Mouse (Mus musculus): ENCODE measurements around the gene Stmn3.
A peak's percentile ranks its signal among the peaks of the same experiment; 100 is the strongest.

Gene Stmn3

GRCm38 (mm10) chr2:181314080-181314810 is at the start of gene Stmn3:
TSS of gene Stmn3 (minus strand) at chr2:181314500.
- peak; percentile 70 to 82 for DNase-seq (ENCODE audit: low spot score in 2 of 2)

DNA sequence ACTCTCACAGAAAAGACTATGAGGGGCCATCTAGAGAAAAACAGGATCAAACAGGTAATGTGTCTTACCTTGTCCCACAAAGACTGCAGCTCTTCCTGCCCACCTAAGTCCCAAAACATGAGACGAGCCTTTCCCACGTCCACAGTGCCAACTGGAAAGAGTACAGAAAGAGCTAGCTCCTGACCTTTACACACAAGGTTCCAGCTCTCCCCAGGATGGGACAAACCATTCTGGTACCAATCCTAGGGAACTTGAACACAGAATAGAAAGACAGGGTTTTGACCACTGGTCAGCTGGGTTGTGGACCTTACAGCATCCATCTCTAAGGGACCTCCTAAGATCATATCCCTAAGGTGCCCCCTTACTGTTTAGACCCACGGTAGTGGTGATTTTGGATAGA is 49.6 kb upstream of the Stmn3 start:
- no peak for DNase-seq (ENCODE audit: low spot score in 2 of 2)

- DNase-seq (ENCODE audit: low spot score in 2 of 2) = no peak
Observed at GRCm38 (mm10) chr2:181356780-181357179, 42.5 kb upstream of the Stmn3 start.

DNA sequence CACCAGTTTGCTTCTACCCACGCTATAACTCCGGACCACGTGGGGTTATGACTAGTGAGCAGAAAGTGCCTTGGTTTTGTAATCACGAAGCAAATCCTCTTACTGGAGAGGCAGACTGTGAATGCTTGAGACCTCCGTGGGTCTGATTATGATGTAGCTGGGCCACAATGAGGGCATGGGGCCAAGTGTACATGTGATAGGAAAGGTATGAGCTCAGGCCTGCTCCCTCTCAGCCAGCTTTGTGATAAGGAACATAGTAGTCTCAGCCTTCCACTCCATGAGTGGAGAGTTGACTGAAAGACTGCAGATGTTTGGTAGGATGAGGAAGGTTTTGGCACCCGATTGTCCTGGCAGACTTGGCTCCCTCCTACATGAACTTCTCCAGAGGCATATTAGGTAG is 28.5 kb upstream of the Stmn3 start:
- no peak for DNase-seq (ENCODE audit: low spot score in 2 of 2)

- no peak for DNase-seq (ENCODE audit: low spot score in 2 of 2)
Observed at GRCm38 (mm10) chr2:181340426-181340825, 26.1 kb upstream of the Stmn3 start.

- peak; percentile 58 to 83 for DNase-seq (ENCODE audit: low spot score in 2 of 2)
Observed at GRCm38 (mm10) chr2:181334023-181334422, 19.7 kb upstream of the Stmn3 start.

DNA sequence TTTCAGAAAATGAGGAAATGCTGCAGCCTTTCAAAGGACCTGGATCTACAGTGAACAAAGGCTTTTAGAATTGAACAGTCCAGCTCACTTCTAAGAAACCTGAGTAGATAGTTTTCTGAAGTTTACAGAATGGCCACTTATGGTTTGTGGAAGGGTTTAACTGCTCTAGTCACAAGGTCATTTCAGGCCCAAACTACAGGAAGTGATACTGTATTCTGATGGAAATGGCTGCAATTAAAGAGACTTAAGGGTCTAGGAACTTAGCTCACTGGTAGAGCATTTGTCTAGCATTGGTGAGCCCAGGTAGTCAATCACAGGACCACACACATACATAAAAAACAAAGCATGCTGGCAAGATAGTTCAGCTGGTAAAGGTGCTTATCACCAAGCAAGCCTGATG is 18.2 kb upstream of the Stmn3 start:
- DNase-seq (ENCODE audit: low spot score in 2 of 2) = no peak

- no peak for DNase-seq (ENCODE audit: low spot score in 2 of 2)
Observed at GRCm38 (mm10) chr2:181326098-181326497, 11.8 kb upstream of the Stmn3 start.

GRCm38 (mm10) chr2:181322136-181322535 is 7.8 kb upstream of the Stmn3 start:
- DNase-seq (ENCODE audit: low spot score in 2 of 2) = no peak

- DNase-seq (ENCODE audit: low spot score in 2 of 2) = no peak
Observed at GRCm38 (mm10) chr2:181320103-181320499, 5.8 kb upstream of the Stmn3 start.

DNA sequence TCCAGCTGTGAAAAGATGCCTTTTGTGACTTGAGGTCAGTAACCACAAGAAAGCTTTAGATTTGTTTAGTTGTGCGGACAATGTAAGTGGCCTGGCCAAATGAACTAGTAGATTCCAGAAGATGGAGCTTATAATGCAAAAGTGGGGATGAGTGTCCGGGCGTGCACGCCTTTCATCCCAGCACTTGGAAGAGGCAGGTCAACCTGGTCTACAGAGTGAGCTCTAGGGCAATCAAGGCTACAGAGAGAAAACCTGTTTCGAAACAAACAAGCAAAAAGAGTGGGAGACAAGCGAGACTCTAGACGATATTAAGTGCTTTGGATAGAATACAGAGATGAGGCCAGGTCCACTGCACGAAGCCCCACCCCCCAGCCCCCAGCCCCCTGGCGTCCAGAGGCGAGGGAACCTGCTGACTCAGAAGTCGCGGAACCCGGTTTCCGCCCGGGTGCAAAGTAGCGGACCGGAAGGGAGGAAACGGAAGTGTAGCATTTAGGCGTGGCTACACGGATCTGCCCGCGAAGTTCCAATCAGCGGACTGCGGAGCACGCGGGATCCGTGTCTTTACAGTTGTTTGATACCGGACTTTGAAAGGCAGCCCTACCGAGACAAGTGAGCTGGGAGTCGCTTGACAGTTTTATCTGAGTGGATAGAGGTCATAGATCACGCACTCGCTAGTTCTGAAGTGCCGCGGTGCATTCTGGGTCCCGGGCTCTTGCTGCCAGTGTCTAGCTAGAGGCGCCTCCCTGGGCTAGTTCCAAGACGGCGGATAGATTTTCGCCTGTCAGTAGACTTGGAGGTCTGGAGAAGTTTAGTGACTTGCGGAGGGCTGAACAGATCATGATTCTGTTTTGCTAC is 5.2 kb upstream of the Stmn3 start, which contains the start of gene Rtel1:
Gene Rtel1, plus strand, starts transcription at position 492 of the 855 bp plus-strand sequence.
- DNase-seq (ENCODE audit: low spot score in 2 of 2) = peak; percentile 80 to 85

GRCm38 (mm10) chr2:181313344-181314079 is 788 bp downstream of the Stmn3 start:
- DNase-seq (ENCODE audit: low spot score in 2 of 2) = peak in 1 of 2 experiments; percentile 51

DNA sequence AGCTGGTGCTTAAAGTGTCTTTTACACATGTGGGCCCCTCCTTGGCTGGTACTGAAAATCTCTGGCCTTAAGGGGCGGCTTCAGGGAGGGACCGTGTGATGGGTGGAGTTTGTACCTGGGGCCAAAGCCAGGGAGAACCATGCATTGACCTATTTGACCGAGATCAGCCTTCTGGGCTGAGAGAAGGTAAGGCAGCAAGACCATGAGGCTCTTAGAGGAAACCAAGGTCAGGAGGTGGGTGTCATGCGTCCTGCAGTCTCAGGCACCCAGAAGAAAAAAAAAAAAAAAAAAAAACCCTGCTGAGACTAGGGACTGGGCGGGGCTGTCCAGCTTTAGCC is 1.3 kb downstream of the Stmn3 start:
- DNase-seq (ENCODE audit: low spot score in 2 of 2) = no peak

GRCm38 (mm10) chr2:181312435-181312834 is 1.9 kb downstream of the Stmn3 start:
- DNase-seq (ENCODE audit: low spot score in 2 of 2) = no peak

- peak in 1 of 2 experiments; percentile 64 for DNase-seq (ENCODE audit: low spot score in 2 of 2)
Observed at GRCm38 (mm10) chr2:181307144-181307804, 7.0 kb downstream of the Stmn3 start.

DNA sequence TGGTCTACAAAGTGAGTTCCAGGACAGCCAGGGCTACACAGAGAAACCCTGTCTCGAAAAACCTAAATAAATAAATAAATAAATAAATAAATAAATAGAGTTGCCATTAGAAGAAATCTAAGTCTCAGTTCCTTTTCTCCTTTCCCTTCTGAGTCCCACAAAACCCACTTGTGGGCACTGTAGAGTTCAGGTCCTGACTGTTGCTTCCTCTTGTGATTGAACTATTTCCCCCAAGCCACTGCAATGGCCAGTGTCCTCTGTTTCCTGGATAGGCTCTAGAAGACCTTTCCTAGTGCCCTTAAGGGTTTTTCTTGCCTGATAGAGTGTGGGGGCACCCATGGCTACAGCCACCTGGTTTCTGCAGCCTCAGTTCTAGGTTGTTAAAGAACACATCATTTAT is 9.4 kb downstream of the Stmn3 start:
- DNase-seq (ENCODE audit: low spot score in 2 of 2) = no peak

GRCm38 (mm10) chr2:181302041-181302440 is 12.3 kb downstream of the Stmn3 start:
- no peak for DNase-seq (ENCODE audit: low spot score in 2 of 2)

GRCm38 (mm10) chr2:181290937-181291336 is 23.4 kb downstream of the Stmn3 start:
- DNase-seq (ENCODE audit: low spot score in 2 of 2) = no peak

DNA sequence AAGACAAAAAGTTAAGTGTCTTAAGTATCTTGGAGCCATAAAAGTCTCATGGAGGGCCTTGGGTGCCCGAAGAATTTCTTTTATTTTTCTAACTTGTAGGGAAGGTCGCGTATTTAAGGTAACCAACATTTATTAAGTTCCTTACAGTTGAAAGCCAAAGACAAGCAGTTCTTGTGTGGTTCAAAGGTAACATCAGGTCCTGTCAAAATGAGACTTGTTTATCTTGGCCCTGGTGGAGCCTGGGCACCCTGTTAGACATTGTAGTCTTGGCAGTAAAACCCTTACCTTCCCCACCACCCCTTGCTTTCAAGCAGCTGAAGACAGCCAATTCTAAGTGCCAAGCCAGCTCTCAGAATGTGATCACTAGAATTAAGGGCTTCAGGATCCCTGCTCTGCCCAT is 25.6 kb downstream of the Stmn3 start:
- no peak for DNase-seq (ENCODE audit: low spot score in 2 of 2)

DNA sequence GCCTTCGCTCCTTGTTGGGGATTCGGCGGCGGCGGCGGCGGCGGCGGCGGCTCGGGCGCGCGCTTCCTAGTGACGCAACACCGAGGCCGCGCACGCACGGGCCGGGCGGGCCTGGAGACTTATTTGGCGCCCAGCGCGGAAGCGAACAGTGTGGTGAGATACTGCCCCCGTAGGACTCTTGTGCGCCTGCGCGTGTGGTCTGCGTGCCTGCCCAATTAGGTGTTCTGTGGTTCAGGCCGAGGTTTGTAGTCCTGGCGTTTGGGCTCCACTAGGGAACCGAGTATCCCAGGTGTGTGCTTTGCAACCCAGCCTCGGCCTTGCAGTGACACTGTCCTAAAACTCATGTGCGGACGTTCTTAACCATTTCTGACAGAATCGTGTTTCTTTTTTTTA is 26.3 kb downstream of the Stmn3 start, which contains the start of gene Gmeb2:
Gene Gmeb2, minus strand, starts transcription at position 78 of the 393 bp plus-strand sequence.
- DNase-seq (ENCODE audit: low spot score in 2 of 2) = peak; percentile 92 to 96

GRCm38 (mm10) chr2:181287338-181287957 is 26.9 kb downstream of the Stmn3 start:
- DNase-seq (ENCODE audit: low spot score in 2 of 2) = peak; percentile 67 to 73

Data from frontal cortex, postnatal 36 days (tissue).